Mouse (Mus musculus) liver, embryonic 14.5 days (tissue): Measurements from ENCODE around the gene Fcrl5.

Experiments
- CTCF ChIP-seq: IDR thresholded peaks from 2 replicates; pipeline ENCODE4 v1.5.1; 2016; ENCODE audit warnings: antibody characterized with exemption, low read depth, control low read depth
- EP300 ChIP-seq: IDR thresholded peaks from 2 replicates; pipeline ENCODE4 v1.6.1; 2016; ENCODE audit warnings: antibody characterized with exemption, low read depth

GRCm38 (mm10) chr3:87411150-87411549, 24.4 kb upstream of the Fcrl5 start:
- TF ChIP-seq CTCF (peak; percentile 94), EP300 (no peak)
